Mouse (Mus musculus): Measurements from ENCODE around the gene Ppp1r21.

GRCm38 (mm10) chr17:88595071-88595470, 65.2 kb downstream of the Ppp1r21 start:
- TF ChIP-seq USF2 (IDR thresholded peaks at IDR 0.05; ENCODE audit: borderline replicate concordance in 1 of 2, insufficient read depth in 1 of 2, low read depth in 1 of 2, low read length in 2 of 2) (no peak), CHD1 (IDR thresholded peaks at IDR 0.05; ENCODE audit: low read depth, low read length) (no peak), SMC3 (IDR thresholded peaks at IDR 0.05; ENCODE audit: low read depth, low read length) (no peak), CTCF (IDR thresholded peaks at IDR 0.05 in 2 of 3, conservative IDR thresholded peaks at IDR 0.05 in 1 of 3; ENCODE audit: control insufficient read depth in 1 of 3, insufficient read depth in 1 of 3, low read depth in 2 of 3, low read length in 3 of 3, poor library complexity in 1 of 3, severe bottlenecking in 1 of 3) (no peak), GABPA (IDR thresholded peaks at IDR 0.05; ENCODE audit: low read depth, low read length) (no peak)

Measured in MEL (cell line).